In the genomic region with DNA sequence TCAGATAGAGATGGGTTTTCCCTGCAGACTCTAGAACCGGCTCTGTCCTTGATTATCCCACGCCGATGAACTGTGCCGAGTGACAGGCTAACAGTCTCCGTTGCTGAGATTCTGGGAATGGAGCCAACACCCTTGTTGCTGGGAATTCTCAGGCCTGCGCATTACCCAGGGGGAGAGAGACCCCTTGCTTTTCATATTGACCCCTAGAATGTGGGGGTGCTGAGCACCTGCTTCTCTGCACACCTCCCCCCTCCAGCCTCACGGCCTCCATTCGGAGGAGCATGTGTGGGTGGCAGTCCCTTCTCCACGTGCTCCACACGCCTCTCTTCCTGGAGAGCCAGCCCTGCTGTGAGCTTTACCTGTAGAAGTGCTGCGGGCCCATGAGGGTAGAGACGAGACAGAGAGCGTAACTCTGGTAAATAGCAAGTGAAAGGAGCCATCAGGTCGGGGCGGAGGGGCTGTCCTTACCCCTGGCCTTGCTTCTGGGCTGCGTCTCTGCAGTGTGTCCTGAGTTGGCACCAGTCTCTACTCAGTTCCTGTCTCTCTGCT, we compare ENCODE assay signal across 9 mouse cellular contexts. TPM values are rescaled to one million over a fixed set of nuclear protein-coding genes. Genes with fewer than 3 reads are reported as not detected.
DNase-seq lines count a peak whose midpoint lies in the region; ATAC-seq and TF ChIP-seq lines count a peak whose summit lies in the region.
"Had no signal": no experiment of that assay in that cellular context is flagged by ENCODE, and none has a peak within 500 bp of the region (broad histone marks: within the 10 kb centered on the region; RNA-seq: fewer than 3 reads in every experiment).

No protein-coding gene starts in this region.

- H3K4me3 ChIP-seq in midbrain, embryonic 13.5 days (replicated peaks): no peak overlapping the region
- no peak overlapping the region for H3K4me3 ChIP-seq in midbrain, embryonic 11.5 days (ENCODE audit: low read depth, low read length)
- H3K4me3 ChIP-seq in embryonic facial prominence, embryonic 13.5 days: no peak overlapping the region
- no peak overlapping the region for H3K4me3 ChIP-seq in hindbrain, embryonic 14.5 days (replicated peaks; ENCODE audit: low read length)
- H3K4me3 ChIP-seq in olfactory bulb, adult 2 months (ENCODE audit: insufficient read depth, low read depth, low read length): no peak overlapping the region
- H3K4me3 ChIP-seq in thymus, adult 2 months (ENCODE audit: control insufficient read depth, insufficient read depth, low read length): no peak overlapping the region
- H3K4me3 ChIP-seq: myocyte had no signal

- H3K9ac ChIP-seq in midbrain, embryonic 13.5 days (replicated peaks): peak overlapping the region; percentile 29; the same call in 1 of the 2 replicates
- no peak overlapping the region for H3K9ac ChIP-seq in midbrain, embryonic 11.5 days (ENCODE audit: low read length)
- H3K9ac ChIP-seq in embryonic facial prominence, embryonic 13.5 days: no peak overlapping the region
- no peak overlapping the region for H3K9ac ChIP-seq in hindbrain, embryonic 14.5 days

- no peak for TF ChIP-seq CTCF in olfactory bulb, adult 2 months (IDR thresholded peaks at IDR 0.05; ENCODE audit: insufficient read depth, low read depth, low read length)
- no peak for TF ChIP-seq CTCF in thymus, adult 2 months (IDR thresholded peaks at IDR 0.05; ENCODE audit: borderline replicate concordance, control insufficient read depth, extremely low read depth, insufficient read depth, low read length, poor library complexity)

- no peak overlapping the region for H3K4me2 ChIP-seq in midbrain, embryonic 13.5 days (replicated peaks)
- no peak overlapping the region for H3K4me2 ChIP-seq in midbrain, embryonic 11.5 days
- no peak overlapping the region for H3K4me2 ChIP-seq in embryonic facial prominence, embryonic 13.5 days
- H3K4me2 ChIP-seq in hindbrain, embryonic 14.5 days (replicated peaks): no peak overlapping the region; the same call in 1 of the 2 replicates

- no peak for TF ChIP-seq POLR2A in olfactory bulb, adult 2 months (IDR thresholded peaks at IDR 0.05; ENCODE audit: insufficient read depth, low read depth, low read length)
- TF ChIP-seq POLR2A in thymus, adult 2 months (IDR thresholded peaks at IDR 0.05; ENCODE audit: control insufficient read depth, extremely low read depth, insufficient read depth, low read length, poor library complexity): no peak

- peaks cover 12% of the 10 kb centered on the region; the same call in 1 of the 2 replicates for H3K36me3 ChIP-seq in midbrain, embryonic 13.5 days
- no peaks in the 10 kb centered on the region for H3K36me3 ChIP-seq in midbrain, embryonic 11.5 days (ENCODE audit: control insufficient read depth, insufficient read depth, low read length)
- H3K36me3 ChIP-seq in embryonic facial prominence, embryonic 13.5 days: peaks cover 33% of the 10 kb centered on the region
- H3K36me3 ChIP-seq in hindbrain, embryonic 14.5 days (replicated peaks; ENCODE audit: control insufficient read depth, insufficient read depth): no peaks in the 10 kb centered on the region; the same call in 1 of the 2 replicates
- no peaks in the 10 kb centered on the region for H3K36me3 ChIP-seq in thymus, adult 2 months (ENCODE audit: control insufficient read depth, insufficient read depth, low read length)

- WGBS in midbrain, embryonic 13.5 days: 59% methylated on average over 16 of the region's 16 CpGs
- 84% methylated on average over 16 of the region's 16 CpGs for WGBS in midbrain, embryonic 11.5 days
- 46% methylated on average over 16 of the region's 16 CpGs for WGBS in embryonic facial prominence, embryonic 13.5 days
- 35% methylated on average over 16 of the region's 16 CpGs for WGBS in hindbrain, embryonic 14.5 days
- 15% methylated on average over 16 of the region's 16 CpGs for WGBS in olfactory bulb, adult 2 months
- WGBS in thymus, adult 2 months: 94% methylated on average over 16 of the region's 16 CpGs

- ATAC-seq in midbrain, embryonic 13.5 days: peak; percentile 63
- no peak for ATAC-seq in midbrain, embryonic 11.5 days (ENCODE audit: low FRiP score)
- ATAC-seq in embryonic facial prominence, embryonic 13.5 days (ENCODE audit: insufficient number of reproducible peaks, insufficient read depth, low FRiP score, low TSS enrichment, low read depth): peak; percentile 63; the same call in 1 of the 2 replicates
- no peak; the same call in 1 of the 2 replicates for ATAC-seq in hindbrain, embryonic 14.5 days (ENCODE audit: low FRiP score)

- no peaks in the 10 kb centered on the region for H3K9me3 ChIP-seq in midbrain, embryonic 13.5 days
- no peaks in the 10 kb centered on the region for H3K9me3 ChIP-seq in midbrain, embryonic 11.5 days (ENCODE audit: control insufficient read depth, low read length)
- H3K9me3 ChIP-seq in embryonic facial prominence, embryonic 13.5 days: no peaks in the 10 kb centered on the region
- H3K9me3 ChIP-seq in hindbrain, embryonic 14.5 days (ENCODE audit: control insufficient read depth, low read length): no peaks in the 10 kb centered on the region

- H3K4me1 ChIP-seq in midbrain, embryonic 13.5 days (replicated peaks): peaks cover 21% of the 10 kb centered on the region
- H3K4me1 ChIP-seq in midbrain, embryonic 11.5 days (ENCODE audit: control insufficient read depth, insufficient read depth, low read length): no peaks in the 10 kb centered on the region; the same call in 1 of the 2 replicates
- peaks cover 32% of the 10 kb centered on the region for H3K4me1 ChIP-seq in embryonic facial prominence, embryonic 13.5 days
- H3K4me1 ChIP-seq in hindbrain, embryonic 14.5 days (replicated peaks; ENCODE audit: control insufficient read depth, insufficient read depth, low read length): peaks cover 9% of the 10 kb centered on the region
- peaks cover 34% of the 10 kb centered on the region for H3K4me1 ChIP-seq in olfactory bulb, adult 2 months (ENCODE audit: control insufficient read depth, insufficient read depth, low read length)
- 0 out of 2 replicates have a peak, but pooled peaks cover 4% of the 10 kb centered on the region for H3K4me1 ChIP-seq in thymus, adult 2 months (replicated peaks; ENCODE audit: control insufficient read depth, insufficient read depth, low read length)

- H3K27me3 ChIP-seq in midbrain, embryonic 13.5 days: no peaks in the 10 kb centered on the region
- no peaks in the 10 kb centered on the region for H3K27me3 ChIP-seq in midbrain, embryonic 11.5 days (ENCODE audit: control insufficient read depth, insufficient read depth, low read length)
- no peaks in the 10 kb centered on the region for H3K27me3 ChIP-seq in embryonic facial prominence, embryonic 13.5 days
- H3K27me3 ChIP-seq in hindbrain, embryonic 14.5 days (ENCODE audit: control insufficient read depth, insufficient read depth, low read length): no peaks in the 10 kb centered on the region
- no peaks in the 10 kb centered on the region for H3K27me3 ChIP-seq in thymus, adult 2 months (ENCODE audit: control insufficient read depth, insufficient read depth, low read length)

- peak overlapping the region; percentile 79 for H3K27ac ChIP-seq in midbrain, embryonic 13.5 days
- H3K27ac ChIP-seq in midbrain, embryonic 11.5 days (ENCODE audit: low read depth, low read length): no peak overlapping the region
- peak overlapping the region; percentile 40; the same call in 1 of the 2 replicates for H3K27ac ChIP-seq in embryonic facial prominence, embryonic 13.5 days
- 0 out of 2 replicates have a peak overlapping the region, but pooled peaks have one; percentile 2 for H3K27ac ChIP-seq in hindbrain, embryonic 14.5 days
- peak overlapping the region; percentile 25 for H3K27ac ChIP-seq in olfactory bulb, adult 2 months (ENCODE audit: insufficient read depth, low read depth, low read length)
- no peak overlapping the region for H3K27ac ChIP-seq in thymus, adult 2 months (ENCODE audit: control insufficient read depth, insufficient read depth, low read length)

- DNase-seq in midbrain, embryonic 11.5 days (ENCODE audit: low spot score, missing footprints): no peak
- DNase-seq in hindbrain, embryonic 14.5 days (ENCODE audit: low spot score): peak; percentile 75
- DNase-seq in thymus, adult 2 months: no peak
- no peak for DNase-seq in embryo, embryonic 9.5 days (ENCODE audit: extremely low spot score)
- no peak for DNase-seq in thymus, postnatal 0 days (ENCODE audit: low spot score)

RNA-seq across cellular contexts. Expression of gene Lmf1, which starts 39.7 kb away (rescaled TPM):
- polyA plus RNA-seq in midbrain, embryonic 13.5 days (2015; fragmentation: Nextera tagmentation; extraction: Ambion mirVana): 20.6 and 22.9 TPM in 2 replicates
- polyA plus RNA-seq in midbrain, embryonic 11.5 days (2014; fragmentation: Nextera tagmentation; extraction: Ambion mirVana): 19.2 and 20.6 TPM in 2 replicates
- 28.7 and 33.8 TPM in 2 replicates for polyA plus RNA-seq in embryonic facial prominence, embryonic 13.5 days (2015; fragmentation: Nextera tagmentation; extraction: Ambion mirVana)
- polyA plus RNA-seq in hindbrain, embryonic 14.5 days (2014; fragmentation: Nextera tagmentation; extraction: Ambion mirVana): 22.4 and 24.9 TPM in 2 replicates
- polyA plus RNA-seq in olfactory bulb, adult 2 months (2012; ENCODE audit: insufficient read depth, insufficient read length, low replicate concordance, missing spikeins): not detected in 2 replicates
- polyA plus RNA-seq in thymus, adult 2 months (2012; rRNA removed): 25.2 and 25.8 TPM in 2 replicates
- 15.5 and 16.1 TPM in 2 replicates for polyA plus RNA-seq in thymus, postnatal 0 days (2015; fragmentation: Nextera tagmentation; extraction: Ambion mirVana)

RNA-seq across cellular contexts. Expression of gene Sox8, which starts 48.1 kb away (rescaled TPM):
- polyA plus RNA-seq in midbrain, embryonic 13.5 days (2015; fragmentation: Nextera tagmentation; extraction: Ambion mirVana): 5.2 and 7.9 TPM in 2 replicates
- polyA plus RNA-seq in midbrain, embryonic 11.5 days (2014; fragmentation: Nextera tagmentation; extraction: Ambion mirVana): 2.0 and 2.1 TPM in 2 replicates
- polyA plus RNA-seq in embryonic facial prominence, embryonic 13.5 days (2015; fragmentation: Nextera tagmentation; extraction: Ambion mirVana): 9.1 and 11.1 TPM in 2 replicates
- 18.5 and 20.1 TPM in 2 replicates for polyA plus RNA-seq in hindbrain, embryonic 14.5 days (2014; fragmentation: Nextera tagmentation; extraction: Ambion mirVana)
- polyA plus RNA-seq in olfactory bulb, adult 2 months (2012; ENCODE audit: insufficient read depth, insufficient read length, low replicate concordance, missing spikeins): not detected in 2 replicates
- polyA plus RNA-seq in thymus, adult 2 months (2012; rRNA removed): 0.94 and 1.0 TPM in 2 replicates
- polyA plus RNA-seq in thymus, postnatal 0 days (2015; fragmentation: Nextera tagmentation; extraction: Ambion mirVana): 0.23 and 0.26 TPM in 2 replicates

Comparison
In these comparisons a context has a peak if more than half of its experiments do, and no peak if none do; other contexts are left out.
1. ATAC-seq: peak in midbrain, embryonic 13.5 days (single experiment) and embryonic facial prominence, embryonic 13.5 days (single experiment); none in midbrain, embryonic 11.5 days (single experiment) and hindbrain, embryonic 14.5 days (single experiment).
2. H3K27ac ChIP-seq: peak in midbrain, embryonic 13.5 days (single experiment), embryonic facial prominence, embryonic 13.5 days (single experiment), hindbrain, embryonic 14.5 days (single experiment) and olfactory bulb, adult 2 months (single experiment); none in midbrain, embryonic 11.5 days (single experiment) and thymus, adult 2 months (single experiment).